Mouse (Mus musculus) myocyte (in vitro differentiated cells): ENCODE data around the gene Ppid. TPM values are rescaled to one million over a fixed set of nuclear protein-coding genes. Genes with fewer than 3 reads are reported as not detected.
A peak's percentile ranks its signal among the peaks of the same experiment; 100 is the strongest.

Experiments
- H3K27me3 ChIP-seq: one replicate; pipeline ENCODE4 v1.6.1; 2011; ENCODE audit not compliant: control insufficient read depth, insufficient read depth, insufficient read length
- H3K36me3 ChIP-seq: one replicate; pipeline ENCODE4 v1.6.1; 2011; ENCODE audit not compliant: control insufficient read depth, insufficient read depth
- H3K4me2 ChIP-seq: one replicate; pipeline ENCODE4 v1.6.1; 2011; ENCODE audit warnings: low read depth, control low read depth
- H3K4me3 ChIP-seq: one replicate; pipeline ENCODE4 v1.5.1; 2011; ENCODE audit warnings: mild to moderate bottlenecking, control low read depth, moderate library complexity
- H3K79me2 ChIP-seq: one replicate; pipeline ENCODE4 v1.6.1; 2011; ENCODE audit not compliant: control insufficient read depth, insufficient read depth
- H3ac ChIP-seq: one replicate; pipeline ENCODE4 v1.6.1; 2011; ENCODE audit not compliant: control insufficient read depth, insufficient read length
- CEBPB ChIP-seq: IDR thresholded peaks from 2 replicates; pipeline ENCODE4 v1.6.1; 2011; ENCODE audit warnings: mild to moderate bottlenecking, moderate library complexity; ENCODE audit not compliant: poor library complexity, insufficient read depth, severe bottlenecking
- E2F4 ChIP-seq: IDR thresholded peaks from one replicate; pipeline ENCODE4 v1.6.1; 2011; ENCODE audit warnings: mild to moderate bottlenecking, control low read depth, moderate library complexity; ENCODE audit not compliant: insufficient read depth
- MAX ChIP-seq: IDR thresholded peaks from one replicate; pipeline ENCODE4 v1.6.1; 2011; ENCODE audit warnings: low read depth, mild to moderate bottlenecking, control low read depth
- MYOD1 ChIP-seq, 3 experiments: IDR thresholded peaks; one replicate each; pipeline ENCODE4 v1.6.1; 2011; ENCODE audit warnings: control low read depth in 2 of 3, low read depth in 2 of 3, mild to moderate bottlenecking in 2 of 3, moderate library complexity in 1 of 3; ENCODE audit not compliant: insufficient read length in 2 of 3, control insufficient read depth in 1 of 3
- MYOG ChIP-seq, 3 experiments: IDR thresholded peaks; one replicate each; pipeline ENCODE4 v1.6.1; 2011; ENCODE audit warnings: control low read depth in 2 of 3, low read depth in 2 of 3, mild to moderate bottlenecking in 2 of 3; ENCODE audit not compliant: insufficient read length in 2 of 3, control insufficient read depth in 1 of 3, insufficient read depth in 1 of 3
- POLR2A ChIP-seq: IDR thresholded peaks from one replicate; pipeline ENCODE4 v1.6.1; 2011; ENCODE audit warnings: low read depth, mild to moderate bottlenecking, control low read depth, moderate library complexity; ENCODE audit not compliant: insufficient read length
- POLR2AphosphoS2 ChIP-seq: IDR thresholded peaks from one replicate; pipeline ENCODE4 v1.6.1; 2011; ENCODE audit warnings: low read depth, control low read depth; ENCODE audit not compliant: insufficient read length
- REST ChIP-seq: IDR thresholded peaks from one replicate; pipeline ENCODE4 v1.6.1; 2011; ENCODE audit warnings: mild to moderate bottlenecking, control low read depth, moderate library complexity; ENCODE audit not compliant: insufficient read depth, insufficient read length
- SRF ChIP-seq: IDR thresholded peaks from one replicate; pipeline ENCODE4 v1.6.1; 2011; ENCODE audit warnings: low read depth; ENCODE audit not compliant: control insufficient read depth, insufficient read length
- TCF12 ChIP-seq: IDR thresholded peaks from one replicate; pipeline ENCODE4 v1.6.1; 2011; ENCODE audit warnings: mild to moderate bottlenecking, control low read depth; ENCODE audit not compliant: poor library complexity, insufficient read depth, severe bottlenecking
- TCF3 ChIP-seq: IDR thresholded peaks from one replicate; pipeline ENCODE4 v1.6.1; 2011; ENCODE audit warnings: low read depth, control low read depth; ENCODE audit not compliant: insufficient read length
- USF1 ChIP-seq: IDR thresholded peaks from one replicate; pipeline ENCODE4 v1.6.1; 2011; ENCODE audit warnings: low read depth, mild to moderate bottlenecking, control low read depth, moderate library complexity
- polyA plus RNA-seq: library from polyadenylated mRNA; unstranded; fragments of >200 nt; fragmentation: generic; extraction: Trizol; gene quantifications from one replicate; pipeline ENCODE4 v1.2.1, GENCODE M21; 2012; ENCODE audit warnings: missing spikeins

The Ppid gene
- polyA plus RNA-seq, 1 experiment, result 32.1 TPM

DNA sequence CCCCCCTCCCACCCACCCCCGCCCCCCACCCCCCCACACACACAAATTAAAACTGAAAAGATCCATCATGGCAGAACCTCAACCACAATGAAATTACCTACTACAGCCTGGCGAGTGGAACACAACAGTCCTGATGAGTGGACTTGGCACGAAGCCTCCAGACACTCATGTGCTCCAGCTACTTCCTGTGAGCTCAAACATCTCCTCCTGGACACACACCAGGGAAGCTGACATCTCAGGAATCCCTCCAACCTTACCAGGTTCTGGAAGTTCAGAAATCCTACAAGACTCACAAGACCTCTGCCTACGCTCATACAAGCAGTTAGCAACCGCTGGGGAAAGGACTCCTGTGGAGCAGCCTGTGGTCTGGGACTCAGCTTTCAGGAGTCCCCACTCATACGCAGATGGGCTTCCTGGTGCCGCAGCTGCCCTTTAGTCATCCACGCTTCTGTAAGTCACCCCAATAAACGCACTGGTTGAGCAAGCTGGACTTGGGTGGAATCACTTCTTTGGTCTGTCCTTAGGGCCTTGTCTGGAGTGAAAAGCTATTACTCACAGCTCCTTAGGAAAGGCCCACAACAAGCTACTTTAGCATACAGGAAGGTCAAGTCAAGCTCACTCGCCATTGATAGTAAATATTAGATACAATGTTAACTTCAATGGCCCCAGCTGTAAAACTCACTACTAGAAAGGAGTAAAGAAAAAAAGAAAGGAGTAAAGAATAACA lies 39.2 kb upstream of the Ppid start:
- no peak for TF ChIP-seq POLR2A
- H3K27me3 ChIP-seq, result no peaks in the 10 kb centered on the region
- no peak overlapping the region for H3K4me2 ChIP-seq
- H3K4me3 ChIP-seq, result no peak overlapping the region
- peaks cover 36% of the 10 kb centered on the region for H3K79me2 ChIP-seq
- no peaks in the 10 kb centered on the region for H3K36me3 ChIP-seq
- no peak overlapping the region for H3ac ChIP-seq

DNA sequence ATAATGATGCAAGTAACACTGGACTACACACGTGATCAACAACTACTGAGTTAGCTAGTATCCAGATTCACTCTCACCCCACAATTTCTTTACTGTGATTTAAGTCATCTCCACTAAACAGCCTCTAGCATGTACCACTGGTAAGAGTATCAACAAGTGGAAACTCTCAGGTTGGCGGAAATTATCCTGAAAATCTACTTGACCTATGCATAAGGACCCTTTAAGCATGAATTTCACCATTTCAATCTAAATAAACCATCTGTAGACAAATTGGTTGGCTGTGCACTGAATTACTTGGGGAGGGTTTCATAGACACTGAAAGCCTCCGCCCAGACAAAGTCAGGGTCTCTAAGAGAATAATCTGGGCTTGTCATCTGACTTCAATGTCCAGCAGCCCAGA lies 37.4 kb upstream of the Ppid start:
- no peaks in the 10 kb centered on the region for H3K36me3 ChIP-seq
- no peak for TF ChIP-seq REST
- TF ChIP-seq MYOG (IDR thresholded peaks at IDR 0.05; ENCODE audit: control insufficient read depth in 1 of 3, insufficient read depth in 1 of 3, insufficient read length in 2 of 3, low read depth in 2 of 3), result no peak
- no peak for TF ChIP-seq TCF12
- TF ChIP-seq POLR2AphosphoS2, result no peak
- no peak for TF ChIP-seq SRF
- no peak for TF ChIP-seq POLR2A
- H3K4me2 ChIP-seq, result no peak overlapping the region
- no peaks in the 10 kb centered on the region for H3K27me3 ChIP-seq
- no peak overlapping the region for H3ac ChIP-seq
- no peak overlapping the region for H3K4me3 ChIP-seq
- H3K79me2 ChIP-seq, result peaks cover 51% of the 10 kb centered on the region

DNA sequence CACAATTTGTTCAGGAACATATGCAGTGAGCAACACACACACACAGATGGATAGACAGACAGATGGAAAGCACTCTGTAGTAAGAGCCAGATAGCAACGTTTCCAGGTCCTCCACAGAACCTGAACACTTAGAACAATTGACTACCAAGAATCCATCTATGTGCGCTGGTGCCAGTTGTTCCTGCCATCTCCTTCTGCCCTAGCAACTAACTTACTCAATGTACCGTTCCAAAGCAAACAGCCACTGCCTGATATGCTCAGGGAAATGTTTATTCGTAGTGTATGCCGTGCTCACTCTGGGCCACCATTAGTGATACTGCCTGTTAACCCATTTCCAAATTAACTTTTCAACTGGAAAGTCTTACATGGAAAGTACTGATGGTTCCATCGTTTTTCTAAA lies 36.1 kb upstream of the Ppid start:
- H3K79me2 ChIP-seq, result peaks cover 47% of the 10 kb centered on the region
- H3K36me3 ChIP-seq, result no peaks in the 10 kb centered on the region
- no peak overlapping the region for H3ac ChIP-seq
- H3K27me3 ChIP-seq, result no peaks in the 10 kb centered on the region
- TF ChIP-seq POLR2AphosphoS2, result no peak
- TF ChIP-seq USF1, result no peak
- no peak for TF ChIP-seq CEBPB
- TF ChIP-seq REST, result no peak
- TF ChIP-seq MYOG (IDR thresholded peaks at IDR 0.05; ENCODE audit: control insufficient read depth in 1 of 3, insufficient read depth in 1 of 3, insufficient read length in 2 of 3, low read depth in 2 of 3), result no peak
- no peak for TF ChIP-seq MAX
- no peak for TF ChIP-seq POLR2A
- no peak for TF ChIP-seq E2F4
- no peak overlapping the region for H3K4me3 ChIP-seq
- no peak overlapping the region for H3K4me2 ChIP-seq

DNA sequence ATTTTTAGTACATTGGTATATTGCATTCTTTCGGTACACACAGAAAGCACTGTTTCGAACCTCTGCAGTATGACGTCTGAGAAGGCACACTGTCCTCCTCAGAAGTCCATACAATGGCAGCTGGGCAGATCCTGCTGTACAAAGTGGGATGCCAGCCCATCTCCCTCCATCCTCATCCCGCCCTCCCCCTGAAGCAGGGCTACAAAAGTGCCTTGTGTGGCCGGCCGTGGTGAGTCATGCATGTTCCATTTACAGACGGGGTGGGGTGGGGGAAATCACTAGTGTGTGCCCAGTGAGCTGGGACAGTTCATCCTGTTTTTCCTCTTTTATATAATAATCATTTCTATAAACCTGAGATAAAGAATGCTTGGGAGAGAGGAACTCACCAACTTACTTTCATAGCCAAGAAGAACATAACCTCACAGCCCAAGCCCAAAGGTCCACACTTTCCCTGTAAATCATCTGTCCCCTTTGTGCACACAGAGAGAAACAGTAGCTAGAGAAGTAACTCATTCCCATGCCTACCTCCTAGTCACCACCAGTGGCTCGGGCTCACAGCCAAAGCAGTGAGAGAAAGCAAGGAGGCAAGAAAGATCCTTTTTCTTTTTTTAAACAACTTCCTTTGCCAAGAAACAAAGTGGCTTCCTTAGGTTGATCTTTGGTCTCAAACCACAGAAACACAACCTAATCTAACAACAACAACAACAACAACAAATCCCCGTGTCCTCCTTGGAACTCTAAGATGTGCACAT lies 31.9 kb upstream of the Ppid start:
- Histone ChIP-seq H3K4me3 (no peak overlapping the region), H3K4me2 (peak overlapping the region; percentile 81), H3K79me2 (peaks cover 45% of the 10 kb centered on the region), H3K36me3 (no peaks in the 10 kb centered on the region), H3K27me3 (no peaks in the 10 kb centered on the region), H3ac (no peak overlapping the region)
- TF ChIP-seq POLR2A (no peak), MYOD1 (IDR thresholded peaks at IDR 0.05; ENCODE audit: control insufficient read depth in 1 of 3, insufficient read length in 2 of 3, low read depth in 2 of 3) (peak in 2 of 3 experiments; percentile 9 to 18)

DNA sequence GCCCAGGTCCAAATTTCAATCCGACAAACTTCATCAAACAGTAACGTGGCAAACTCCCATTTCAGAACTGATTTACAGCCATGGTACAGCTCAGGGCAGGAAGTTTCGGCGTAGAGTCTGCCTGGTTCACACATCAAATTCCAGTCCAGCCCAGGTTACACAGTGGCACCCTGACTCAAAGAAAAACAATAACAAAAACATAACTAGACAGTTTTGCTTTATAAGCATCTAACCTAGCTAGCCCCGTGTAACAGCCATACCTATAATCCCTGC lies 31.4 kb upstream of the Ppid start:
- TF ChIP-seq E2F4 (no peak), POLR2A (no peak)
- Histone ChIP-seq H3K4me2 (peak overlapping the region; percentile 81), H3K27me3 (no peaks in the 10 kb centered on the region), H3K36me3 (no peaks in the 10 kb centered on the region), H3K4me3 (no peak overlapping the region), H3ac (no peak overlapping the region), H3K79me2 (peaks cover 45% of the 10 kb centered on the region)

DNA sequence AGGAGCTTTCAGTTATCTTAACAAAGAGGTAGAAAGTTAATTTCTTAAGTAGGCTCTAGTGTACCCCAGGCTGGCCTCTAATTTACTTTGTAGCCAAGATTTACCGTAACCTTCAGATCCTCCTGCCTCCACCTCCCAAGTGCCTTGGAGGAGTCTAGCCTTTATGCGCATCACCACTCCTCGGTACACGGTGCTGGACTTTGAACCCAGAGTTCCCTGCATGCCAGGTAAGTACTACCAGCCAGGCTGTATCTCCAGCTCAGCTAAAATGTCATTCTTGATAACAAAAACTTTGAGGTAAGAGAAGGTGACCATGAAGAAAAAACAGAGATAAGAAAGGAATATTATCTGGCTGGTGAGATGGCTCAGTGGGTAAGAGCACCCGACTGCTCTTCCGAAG lies 30.6 kb upstream of the Ppid start:
- no peak overlapping the region for H3ac ChIP-seq
- no peak overlapping the region for H3K4me3 ChIP-seq
- no peak for TF ChIP-seq MYOG (IDR thresholded peaks at IDR 0.05; ENCODE audit: control insufficient read depth in 1 of 3, insufficient read depth in 1 of 3, insufficient read length in 2 of 3, low read depth in 2 of 3)
- no peak for TF ChIP-seq TCF3
- TF ChIP-seq MAX, result no peak
- TF ChIP-seq TCF12, result no peak
- H3K4me2 ChIP-seq, result no peak overlapping the region
- H3K79me2 ChIP-seq, result peaks cover 46% of the 10 kb centered on the region
- H3K36me3 ChIP-seq, result no peaks in the 10 kb centered on the region
- H3K27me3 ChIP-seq, result no peaks in the 10 kb centered on the region
